Mouse (Mus musculus) lung, postnatal 4 days (tissue): ENCODE data around the gene Hdac6.

Experiments
- DNase-seq, 2 experiments: peaks; one replicate each; pipeline ENCODE4 v3.0.0; 2021

Gene Hdac6

GRCm38 (mm10) chrX:7947108-7947899 lies at the start of gene Hdac6:
TSS of gene Hdac6 (minus strand) at chrX:7947889.
- DNase-seq: no peak

GRCm38 (mm10) chrX:7993068-7993735 lies 45.5 kb upstream of the Hdac6 start:
- no peak for DNase-seq

- DNase-seq: no peak
These were observed 44.8 kb upstream of the Hdac6 start for GRCm38 (mm10) chrX:7992379-7993067.

GRCm38 (mm10) chrX:7981368-7981767 lies 33.7 kb upstream of the Hdac6 start:
- DNase-seq: no peak

GRCm38 (mm10) chrX:7977892-7978291 lies 30.2 kb upstream of the Hdac6 start, which contains the start of gene Gata1:
TSS of gene Gata1 (minus strand) at chrX:7978071.
- DNase-seq: no peak

GRCm38 (mm10) chrX:7971292-7971691 lies 23.6 kb upstream of the Hdac6 start:
- no peak for DNase-seq

- DNase-seq: no peak
These were observed 21.2 kb upstream of the Hdac6 start for GRCm38 (mm10) chrX:7968899-7969298.

GRCm38 (mm10) chrX:7968226-7968625 lies 20.5 kb upstream of the Hdac6 start:
- DNase-seq: no peak

GRCm38 (mm10) chrX:7967596-7968201 lies 20.0 kb upstream of the Hdac6 start:
- DNase-seq: no peak

GRCm38 (mm10) chrX:7966161-7966560 lies 18.5 kb upstream of the Hdac6 start:
- DNase-seq: no peak

- no peak for DNase-seq
These were observed 16.3 kb upstream of the Hdac6 start for GRCm38 (mm10) chrX:7963829-7964626.

GRCm38 (mm10) chrX:7958868-7959267 lies 11.2 kb upstream of the Hdac6 start:
- no peak for DNase-seq

- DNase-seq: no peak
These were observed 2.4 kb upstream of the Hdac6 start for GRCm38 (mm10) chrX:7950091-7950490.

- DNase-seq: peak; percentile 93 to 97
These were observed 307 bp upstream of the Hdac6 start for GRCm38 (mm10) chrX:7947900-7948492.

GRCm38 (mm10) chrX:7945618-7946017 lies 2.1 kb downstream of the Hdac6 start:
- DNase-seq: no peak

GRCm38 (mm10) chrX:7937667-7938066 lies 10.0 kb downstream of the Hdac6 start:
- DNase-seq: no peak

GRCm38 (mm10) chrX:7936874-7937273 lies 10.8 kb downstream of the Hdac6 start:
- DNase-seq: no peak

GRCm38 (mm10) chrX:7928270-7928790 lies 19.4 kb downstream of the Hdac6 start, which contains the start of gene Eras:
TSS of gene Eras (minus strand) at chrX:7928607.
- DNase-seq: no peak

GRCm38 (mm10) chrX:7927116-7927515 lies 20.6 kb downstream of the Hdac6 start:
- DNase-seq: no peak

GRCm38 (mm10) chrX:7926266-7926665 lies 21.4 kb downstream of the Hdac6 start:
- no peak for DNase-seq

- no peak for DNase-seq
These were observed 25.7 kb downstream of the Hdac6 start for GRCm38 (mm10) chrX:7922032-7922431.
